Mouse (Mus musculus) 3134 (cell line): ENCODE measurements around the gene Gm960.

Source experiments
- DNase-seq: peaks from one replicate; pipeline ENCODE4 v3.0.0-alpha.2; 2011; ENCODE audit warnings: low spot score; ENCODE audit not compliant: insufficient read length; ENCODE audit errors: extremely low read depth

Gene Gm960

GRCm38 (mm10) chr19:4698205-4698677 lies at the start of gene Gm960:
TSS of gene Gm960 (minus strand) at chr19:4698668.
- no peak for DNase-seq

GRCm38 (mm10) chr19:4747631-4748312 lies 49.3 kb upstream of the Gm960 start:
- DNase-seq = no peak

- DNase-seq = no peak
Measured at GRCm38 (mm10) chr19:4746611-4747010, 48.1 kb upstream of the Gm960 start.

- DNase-seq = no peak
Measured at GRCm38 (mm10) chr19:4745681-4746080, 47.2 kb upstream of the Gm960 start.

- DNase-seq = no peak
Measured at GRCm38 (mm10) chr19:4745057-4745456, 46.6 kb upstream of the Gm960 start.

GRCm38 (mm10) chr19:4744026-4744425 lies 45.6 kb upstream of the Gm960 start:
- no peak for DNase-seq

- no peak for DNase-seq
Measured at GRCm38 (mm10) chr19:4743524-4743923, 45.1 kb upstream of the Gm960 start.

GRCm38 (mm10) chr19:4742229-4742628 lies 43.8 kb upstream of the Gm960 start:
- no peak for DNase-seq

GRCm38 (mm10) chr19:4741482-4741881 lies 43.0 kb upstream of the Gm960 start:
- no peak for DNase-seq

GRCm38 (mm10) chr19:4739762-4740161 lies 41.3 kb upstream of the Gm960 start:
- DNase-seq = no peak

- no peak for DNase-seq
Measured at GRCm38 (mm10) chr19:4739053-4739452, 40.6 kb upstream of the Gm960 start.

- no peak for DNase-seq
Measured at GRCm38 (mm10) chr19:4737866-4738265, 39.4 kb upstream of the Gm960 start.

GRCm38 (mm10) chr19:4733052-4733451 lies 34.6 kb upstream of the Gm960 start:
- DNase-seq = no peak

GRCm38 (mm10) chr19:4729186-4729585 lies 30.7 kb upstream of the Gm960 start:
- no peak for DNase-seq

GRCm38 (mm10) chr19:4720671-4721244 lies 22.3 kb upstream of the Gm960 start:
- no peak for DNase-seq

GRCm38 (mm10) chr19:4720112-4720511 lies 21.6 kb upstream of the Gm960 start:
- no peak for DNase-seq

GRCm38 (mm10) chr19:4719351-4719764 lies 20.9 kb upstream of the Gm960 start:
- peak; percentile 47 for DNase-seq

- DNase-seq = no peak
Measured at GRCm38 (mm10) chr19:4718716-4719115, 20.2 kb upstream of the Gm960 start.

- DNase-seq = no peak
Measured at GRCm38 (mm10) chr19:4717281-4717680, 18.8 kb upstream of the Gm960 start.

GRCm38 (mm10) chr19:4716756-4717155 lies 18.3 kb upstream of the Gm960 start:
- DNase-seq = no peak

- no peak for DNase-seq
Measured at GRCm38 (mm10) chr19:4713886-4714285, 15.4 kb upstream of the Gm960 start.

- no peak for DNase-seq
Measured at GRCm38 (mm10) chr19:4712781-4713526, 14.5 kb upstream of the Gm960 start.
